Mouse (Mus musculus): ENCODE measurements around the gene Znhit1.
A peak's percentile ranks its signal among the peaks of the same experiment; 100 is the strongest.

Gene Znhit1

DNA sequence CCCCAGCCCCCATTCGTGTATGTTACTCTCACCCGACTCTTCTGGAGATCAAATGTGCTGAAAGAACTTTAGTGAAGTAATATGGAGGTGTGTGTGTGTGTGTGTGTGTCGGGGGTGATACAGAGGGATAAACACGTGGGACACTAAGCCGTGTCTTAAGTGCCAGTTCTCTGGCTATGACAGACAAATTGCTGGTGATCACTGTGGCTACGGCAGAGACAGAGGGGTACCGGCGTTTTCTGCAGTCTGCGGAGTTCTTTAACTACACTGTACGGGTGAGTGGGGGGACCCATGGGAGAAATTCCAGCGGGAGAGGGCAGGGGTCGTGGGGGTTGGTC lies at the start of gene Znhit1:
TSS of gene Znhit1 (minus strand) at position 88 of the 338 bp plus-strand sequence.
- peak in 1 of 2 experiments; percentile 44 for DNase-seq

DNA sequence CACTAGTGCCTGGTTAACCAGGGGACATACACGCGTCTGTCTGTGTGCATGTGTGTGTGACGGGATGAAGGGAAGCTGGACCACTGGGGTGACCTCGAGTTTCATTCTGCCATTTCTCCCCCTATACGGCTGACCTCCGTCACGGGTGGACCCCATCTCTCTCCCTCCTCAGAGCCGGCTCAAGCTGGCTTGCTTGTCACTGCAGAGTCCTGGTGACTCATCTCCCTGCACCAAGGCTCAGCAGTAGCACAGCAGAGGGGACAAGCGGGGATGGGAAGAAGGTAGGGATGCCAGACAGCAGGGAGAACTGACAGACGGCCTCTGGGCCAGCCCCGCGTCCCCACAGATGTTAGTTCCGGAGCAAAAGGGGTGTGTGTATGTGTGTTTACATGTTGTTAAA lies 48.4 kb upstream of the Znhit1 start:
- no peak for DNase-seq

- peak; percentile 96 to 97 for DNase-seq
These were observed 44.8 kb upstream of the Znhit1 start for GRCm38 (mm10) chr5:137032641-137033074.

DNA sequence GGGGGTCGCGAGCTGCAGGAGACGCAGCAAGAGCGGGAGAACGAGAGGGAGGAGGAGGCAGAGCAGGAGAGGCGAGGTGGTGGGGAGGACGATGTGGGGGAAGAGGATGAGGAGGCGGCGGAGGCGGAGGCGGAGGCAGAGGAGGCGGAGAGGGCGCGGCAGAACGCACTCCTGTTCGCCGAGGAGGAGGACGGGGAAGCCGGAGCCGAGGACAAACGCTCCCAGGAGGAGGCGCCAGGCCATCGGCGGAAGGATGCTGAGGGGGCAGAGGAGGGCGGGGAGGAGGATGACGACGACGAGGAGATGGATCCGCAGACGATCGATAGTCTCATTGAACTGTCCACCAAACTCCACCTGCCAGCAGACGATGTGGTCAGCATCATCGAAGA lies 44.2 kb upstream of the Znhit1 start:
- peak in 1 of 2 experiments; percentile 25 for DNase-seq

GRCm38 (mm10) chr5:137031076-137032032 lies 43.5 kb upstream of the Znhit1 start:
- peak; percentile 72 to 80 for DNase-seq

DNA sequence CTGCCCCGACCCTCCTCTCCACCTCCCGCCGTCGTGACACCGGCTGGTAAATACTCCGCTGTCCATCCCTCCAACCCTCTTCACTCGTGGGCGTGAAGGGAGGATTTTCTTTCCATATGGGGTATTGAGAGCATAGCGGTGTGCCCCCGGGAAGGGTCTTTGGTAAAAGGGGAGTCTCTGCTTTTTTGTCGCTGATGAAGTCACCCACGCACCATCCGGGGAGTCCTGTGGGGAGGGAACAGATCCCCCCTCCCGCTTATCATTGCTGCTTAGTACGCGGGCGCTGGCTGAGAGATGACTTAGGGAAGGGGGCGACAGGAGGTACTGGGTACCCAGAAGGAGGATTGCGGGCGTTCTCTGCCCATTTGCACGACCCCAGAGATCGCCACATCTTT lies 42.6 kb upstream of the Znhit1 start:
- no peak for DNase-seq

GRCm38 (mm10) chr5:137029643-137030415 lies 42.0 kb upstream of the Znhit1 start:
- DNase-seq: peak; percentile 99

DNA sequence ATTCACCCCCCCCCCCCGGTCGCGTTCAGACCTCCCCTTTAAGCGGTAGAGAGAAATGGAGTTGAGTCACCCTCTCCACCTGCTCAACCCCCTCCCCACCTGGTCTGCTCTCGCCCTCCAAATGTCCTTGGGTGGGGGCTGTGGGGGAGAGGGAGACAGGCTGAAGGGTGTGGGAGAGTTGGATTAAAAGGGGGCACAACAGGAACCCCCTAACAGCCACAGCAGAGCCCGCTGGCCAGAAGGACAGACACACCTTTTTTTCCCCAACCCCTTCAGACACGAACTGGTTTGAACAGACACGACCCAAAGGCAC lies 41.4 kb upstream of the Znhit1 start:
- no peak for DNase-seq

GRCm38 (mm10) chr5:137028561-137029272 lies 40.9 kb upstream of the Znhit1 start:
- DNase-seq: no peak

DNA sequence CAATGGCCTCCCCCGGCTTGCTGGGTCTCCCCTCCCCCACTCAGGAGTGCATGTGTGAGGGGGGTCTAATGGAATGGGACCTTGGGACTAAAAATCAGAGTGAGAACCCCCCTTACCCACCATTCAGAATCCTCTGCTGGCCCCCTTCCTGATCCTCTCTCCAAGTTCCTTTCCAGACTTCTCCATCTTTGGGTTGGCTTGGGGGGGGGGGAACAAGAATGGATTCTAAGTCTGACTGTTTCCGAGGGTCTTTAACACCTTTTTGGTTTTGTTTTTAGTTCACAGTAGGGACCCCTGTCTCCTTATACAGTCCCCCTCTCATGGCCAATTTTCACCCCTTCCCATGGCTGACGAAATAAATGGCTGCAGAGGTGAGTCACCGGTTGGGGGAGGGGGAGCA lies 38.3 kb upstream of the Znhit1 start, which contains the start of gene Vgf:
TSS of gene Vgf (plus strand) at position 301 of the 400 bp plus-strand sequence.
- DNase-seq: no peak

DNA sequence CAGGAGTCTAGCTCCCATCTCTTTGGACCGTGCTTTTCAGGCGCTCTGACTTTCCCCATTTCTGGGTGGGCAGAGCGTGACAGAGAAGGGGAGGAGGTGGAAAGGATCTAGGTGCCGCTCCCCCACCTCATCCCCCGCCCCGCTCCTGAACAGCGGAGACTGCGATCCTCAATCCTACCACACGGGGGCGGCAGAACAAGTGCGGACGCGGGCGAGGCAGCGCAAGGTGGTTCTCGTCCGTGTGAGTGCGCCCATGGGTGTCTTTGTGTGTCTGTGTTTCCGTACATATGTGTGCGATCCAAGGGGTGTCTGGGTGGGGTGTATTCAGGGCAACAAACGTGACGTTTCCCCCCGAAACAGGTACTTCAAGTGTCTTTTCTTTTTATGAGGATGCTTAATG lies 37.3 kb upstream of the Znhit1 start:
- peak; percentile 90 to 92 for DNase-seq

GRCm38 (mm10) chr5:137024318-137024717 lies 36.5 kb upstream of the Znhit1 start:
- DNase-seq: no peak

DNA sequence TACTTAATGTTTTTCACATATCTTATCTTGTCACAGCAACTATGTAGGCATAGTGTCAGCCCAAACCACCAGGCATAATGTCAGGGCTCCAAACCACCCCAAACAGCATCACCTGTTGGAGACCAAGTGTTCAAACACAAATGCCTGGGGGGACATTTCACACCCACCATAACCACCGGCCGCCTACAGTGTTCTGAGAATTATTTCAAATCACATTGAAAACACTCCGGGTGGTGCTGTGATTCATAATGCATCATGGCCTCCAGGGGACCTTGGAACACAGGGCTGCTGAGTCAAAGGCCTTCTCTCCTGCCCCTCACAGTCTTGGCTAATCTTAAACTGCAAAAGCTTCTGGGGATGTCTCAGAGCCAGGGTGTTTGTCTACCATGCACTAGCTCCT lies 28.1 kb upstream of the Znhit1 start:
- DNase-seq: no peak

- DNase-seq: no peak
These were observed 24.7 kb upstream of the Znhit1 start for GRCm38 (mm10) chr5:137012401-137012950.

GRCm38 (mm10) chr5:137009988-137010387 lies 22.2 kb upstream of the Znhit1 start:
- peak; percentile 78 to 82 for DNase-seq

- peak; percentile 64 to 66 for DNase-seq
These were observed 19.5 kb upstream of the Znhit1 start for GRCm38 (mm10) chr5:137007276-137007675.

DNA sequence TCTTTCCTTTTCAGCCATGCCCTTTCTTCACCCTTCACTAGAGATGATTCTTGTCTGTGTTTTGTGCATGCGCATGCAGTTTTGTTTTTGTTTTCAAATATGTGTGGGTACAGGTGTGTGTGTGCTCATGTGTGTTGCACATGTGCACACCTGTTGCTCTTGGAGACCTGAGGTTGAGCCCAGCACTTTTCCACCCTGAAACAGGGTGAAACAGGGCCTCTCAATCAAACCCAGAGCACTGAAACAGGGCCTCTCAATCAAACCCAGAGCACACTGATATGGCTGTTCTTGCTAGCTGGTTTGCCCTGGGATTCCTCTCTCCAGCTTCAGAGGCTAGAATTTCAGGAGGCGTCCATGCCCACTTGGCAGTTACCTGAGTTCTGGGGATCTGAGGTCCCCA lies 12.8 kb upstream of the Znhit1 start:
- peak; percentile 41 to 42 for DNase-seq

GRCm38 (mm10) chr5:136999449-136999848 lies 11.6 kb upstream of the Znhit1 start:
- no peak for DNase-seq

DNA sequence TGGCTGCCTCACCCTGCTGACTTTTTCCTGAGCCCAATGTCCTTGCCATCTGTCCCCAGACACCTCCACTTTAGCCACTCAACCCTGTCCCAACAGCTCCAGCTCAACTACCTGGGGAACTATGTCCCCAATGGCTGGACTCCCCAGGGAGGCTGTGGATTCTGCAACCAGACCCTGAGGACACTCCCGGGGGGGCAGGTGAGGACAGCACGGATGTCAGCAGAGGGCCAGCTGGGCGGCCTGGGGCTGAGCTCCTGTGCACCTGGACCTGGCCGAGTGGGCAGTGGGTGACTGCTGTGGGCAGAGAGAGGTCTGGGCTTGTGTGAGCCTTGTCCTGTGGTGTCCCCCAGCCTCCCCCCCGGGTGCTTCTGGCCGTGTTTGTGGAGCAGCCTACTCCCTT lies 2.0 kb upstream of the Znhit1 start:
- DNase-seq: no peak

DNA sequence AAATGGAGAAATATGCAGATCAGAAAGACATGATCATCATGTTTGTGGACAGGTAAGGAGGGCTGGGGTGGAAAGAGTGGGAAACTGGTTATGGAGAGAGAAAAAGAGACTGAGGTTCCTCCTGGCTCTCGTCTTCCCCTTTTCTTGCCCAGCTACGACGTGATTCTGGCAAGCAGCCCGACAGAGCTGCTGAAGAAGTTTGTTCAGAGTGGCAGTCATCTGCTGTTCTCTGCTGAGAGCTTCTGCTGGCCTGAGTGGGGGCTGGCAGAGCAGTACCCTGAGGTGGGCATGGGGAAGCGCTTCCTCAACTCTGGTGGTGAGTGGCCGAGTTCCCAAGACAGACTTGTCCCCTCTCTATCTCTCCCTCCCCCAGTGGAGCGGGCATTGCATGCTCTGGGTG lies 599 bp upstream of the Znhit1 start:
- peak; percentile 46 for DNase-seq

DNA sequence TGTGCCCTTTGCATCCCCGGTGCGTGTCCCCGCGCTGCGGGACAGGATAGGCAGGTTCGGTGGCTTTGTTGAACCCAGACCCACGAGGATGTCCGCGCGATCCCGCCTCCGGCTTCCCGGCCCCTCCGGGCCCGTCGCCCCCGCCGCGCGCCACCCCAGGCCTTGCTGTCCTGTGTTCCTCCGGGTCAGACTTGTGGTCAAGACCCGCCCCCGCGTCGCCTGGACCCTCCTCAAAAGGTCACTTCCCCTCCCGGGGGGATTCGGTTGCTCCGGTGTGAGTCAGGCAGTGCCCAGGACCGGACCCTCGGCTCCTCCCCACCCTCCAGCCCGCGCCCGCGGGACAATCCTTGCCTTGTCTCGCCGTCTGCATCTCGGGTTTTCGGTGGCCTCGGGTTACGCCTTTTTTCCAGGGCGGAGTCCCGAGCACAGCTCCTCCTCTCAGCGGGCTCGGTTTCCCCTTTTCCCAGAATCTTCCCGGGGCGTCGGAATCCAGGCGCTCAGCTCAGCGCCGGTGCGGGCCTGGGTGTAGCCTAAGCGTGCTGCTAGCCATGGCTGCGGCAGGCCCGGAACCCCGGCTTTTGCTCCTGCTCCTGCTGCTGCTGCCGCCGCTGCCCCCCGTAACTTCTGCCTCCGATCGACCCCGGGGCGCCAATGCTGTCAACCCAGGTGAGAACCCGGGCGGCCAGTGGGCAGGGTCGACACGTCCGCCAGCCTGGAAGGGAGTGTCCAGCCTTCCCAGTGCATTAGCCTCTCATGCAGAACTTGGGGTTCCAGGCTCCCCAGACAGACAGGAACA lies 485 bp downstream of the Znhit1 start:
- peak; percentile 79 to 87 for DNase-seq

- peak; percentile 96 to 98 for DNase-seq
These were observed 1.1 kb downstream of the Znhit1 start, which contains the start of gene Plod3 for GRCm38 (mm10) chr5:136986695-136987137. Gene Plod3, plus strand, starts transcription at chr5:136987019.

Measured in kidney, postnatal 4 days (tissue).